Mouse (Mus musculus) fibroblast of lung, adult 2 months (primary cell): Measurements from ENCODE around the gene Cobl.

Experiments
- DNase-seq: peaks from one replicate; pipeline ENCODE4 v3.0.0-alpha.2; 2011; ENCODE audit warnings: low read depth

The Cobl gene

GRCm38 (mm10) chr11:12444215-12444614 is 20.5 kb downstream of the Cobl start:
- no peak for DNase-seq

- DNase-seq, result no peak
Measured at GRCm38 (mm10) chr11:12443614-12444013, 21.1 kb downstream of the Cobl start.

GRCm38 (mm10) chr11:12443185-12443584 is 21.6 kb downstream of the Cobl start:
- no peak for DNase-seq

GRCm38 (mm10) chr11:12442283-12442682 is 22.5 kb downstream of the Cobl start:
- no peak for DNase-seq

- no peak for DNase-seq
Measured at GRCm38 (mm10) chr11:12435905-12436304, 28.9 kb downstream of the Cobl start.

- DNase-seq, result no peak
Measured at GRCm38 (mm10) chr11:12435018-12435417, 29.7 kb downstream of the Cobl start.

GRCm38 (mm10) chr11:12434597-12434996 is 30.2 kb downstream of the Cobl start:
- DNase-seq, result no peak

- DNase-seq, result no peak
Measured at GRCm38 (mm10) chr11:12431911-12432310, 32.8 kb downstream of the Cobl start.

- DNase-seq, result no peak
Measured at GRCm38 (mm10) chr11:12430231-12431041, 34.3 kb downstream of the Cobl start.

GRCm38 (mm10) chr11:12426746-12427145 is 38.0 kb downstream of the Cobl start:
- peak; percentile 58 for DNase-seq

- DNase-seq, result no peak
Measured at GRCm38 (mm10) chr11:12424205-12424604, 40.6 kb downstream of the Cobl start.

- DNase-seq, result no peak
Measured at GRCm38 (mm10) chr11:12421183-12421582, 43.6 kb downstream of the Cobl start.

GRCm38 (mm10) chr11:12420146-12420545 is 44.6 kb downstream of the Cobl start:
- DNase-seq, result no peak

GRCm38 (mm10) chr11:12416899-12417298 is 47.9 kb downstream of the Cobl start:
- DNase-seq, result no peak

GRCm38 (mm10) chr11:12415329-12415728 is 49.4 kb downstream of the Cobl start:
- no peak for DNase-seq

- no peak for DNase-seq
Measured at GRCm38 (mm10) chr11:12411950-12412349, 52.8 kb downstream of the Cobl start.

- DNase-seq, result no peak
Measured at GRCm38 (mm10) chr11:12411075-12411807, 53.5 kb downstream of the Cobl start.

- DNase-seq, result no peak
Measured at GRCm38 (mm10) chr11:12409463-12409862, 55.3 kb downstream of the Cobl start.

GRCm38 (mm10) chr11:12407834-12408233 is 56.9 kb downstream of the Cobl start:
- DNase-seq, result no peak

GRCm38 (mm10) chr11:12399903-12400302 is 64.9 kb downstream of the Cobl start:
- DNase-seq, result no peak

- peak; percentile 54 for DNase-seq
Measured at GRCm38 (mm10) chr11:12396196-12396595, 68.6 kb downstream of the Cobl start.

- no peak for DNase-seq
Measured at GRCm38 (mm10) chr11:12394701-12395100, 70.1 kb downstream of the Cobl start.

- peak; percentile 58 for DNase-seq
Measured at GRCm38 (mm10) chr11:12394151-12394550, 70.6 kb downstream of the Cobl start.
